Mouse (Mus musculus) heart, embryonic 12.5 days (tissue): Measurements from ENCODE around the gene Prkrip1. TPM values are rescaled to one million over a fixed set of nuclear protein-coding genes. Genes with fewer than 3 reads are reported as not detected.

Experiments
- ATAC-seq: fragments of 200-750 bp; cut with Nextera tagmentation; 2 replicates; pipeline ENCODE4 v1.8.0; 2017; ENCODE audit warnings: moderate TSS enrichment, moderate library complexity; ENCODE audit not compliant: insufficient number of reproducible peaks, low FRiP score
- H3K27ac ChIP-seq: fragments of 300-500 bp; sonication (generic); 2 replicates; pipeline ENCODE4 v1.5.1; 2016; ENCODE audit warnings: mild to moderate bottlenecking, moderate library complexity; ENCODE audit not compliant: poor library complexity, severe bottlenecking
- H3K27me3 ChIP-seq: fragments of 300-500 bp; sonication (generic); replicated peaks from 2 replicates; pipeline ENCODE4 v1.6.1; 2016; ENCODE audit warnings: mild to moderate bottlenecking, moderate library complexity
- H3K36me3 ChIP-seq: fragments of 300-500 bp; sonication (generic); 2 replicates; pipeline ENCODE4 v1.6.1; 2016; ENCODE audit warnings: mild to moderate bottlenecking, moderate library complexity
- H3K4me1 ChIP-seq: fragments of 300-500 bp; sonication (generic); replicated peaks from 2 replicates; pipeline ENCODE4 v1.6.1; 2016; ENCODE audit warnings: mild to moderate bottlenecking
- H3K4me2 ChIP-seq: fragments of 300-500 bp; sonication (generic); 2 replicates; pipeline ENCODE4 v1.6.1; 2016; ENCODE audit warnings: mild to moderate bottlenecking, moderate library complexity
- H3K4me3 ChIP-seq: fragments of 300-500 bp; sonication (generic); 2 replicates; pipeline ENCODE4 v1.5.1; 2016; ENCODE audit warnings: mild to moderate bottlenecking
- H3K9ac ChIP-seq: fragments of 300-500 bp; sonication (generic); 2 replicates; pipeline ENCODE4 v1.6.1; 2016; ENCODE audit warnings: mild to moderate bottlenecking, moderate library complexity
- H3K9me3 ChIP-seq: fragments of 300-500 bp; sonication (generic); replicated peaks from 2 replicates; pipeline ENCODE4 v1.6.1; 2016; ENCODE audit warnings: mild to moderate bottlenecking, moderate library complexity
- WGBS: fragments of 180-500 bp; shearing (Covaris S2); methylation state at CpG from one replicate; pipeline ENCODE4 v1.1.7; 2016; 5-methylcytosine and 5-hydroxymethylcytosine counted together
- polyA plus RNA-seq: library from polyadenylated mRNA; unstranded; fragments of >200 nt; fragmentation: Nextera tagmentation; extraction: Ambion mirVana; gene quantifications from 2 replicates; pipeline ENCODE4 v1.2.1, GENCODE M21; 2016

The Prkrip1 gene
- polyA plus RNA-seq, 1 experiment from 2014 or later: 41.8 TPM

GRCm38 (mm10) chr5:136210549-136210948, 11.8 kb upstream of the Prkrip1 start:
- ATAC-seq: no peak
- WGBS: 68% methylated on average over 5 of the region's 5 CpGs
- Histone ChIP-seq H3K9me3 (peaks cover 5% of the 10 kb centered on the region), H3K4me2 (no peak overlapping the region), H3K36me3 (no peaks in the 10 kb centered on the region), H3K27ac (no peak overlapping the region), H3K9ac (no peak overlapping the region), H3K4me1 (no peaks in the 10 kb centered on the region), H3K4me3 (no peak overlapping the region), H3K27me3 (no peaks in the 10 kb centered on the region)

GRCm38 (mm10) chr5:136201832-136202231, 3.1 kb upstream of the Prkrip1 start:
- 28% methylated on average over 7 of the region's 7 CpGs for WGBS
- Histone ChIP-seq H3K27me3 (no peaks in the 10 kb centered on the region), H3K36me3 (peaks cover 9% of the 10 kb centered on the region), H3K9ac (no peak overlapping the region), H3K4me2 (no peak overlapping the region), H3K4me1 (peaks cover 12% of the 10 kb centered on the region), H3K9me3 (no peaks in the 10 kb centered on the region; the same call in 1 of the 2 replicates), H3K27ac (no peak overlapping the region), H3K4me3 (no peak overlapping the region)
- peak; percentile 70 for ATAC-seq

- WGBS: 38% methylated on average over 11 of the region's 11 CpGs
- H3K4me3 ChIP-seq: peak overlapping the region; percentile 87
- H3K4me1 ChIP-seq: peaks cover 12% of the 10 kb centered on the region
- peak overlapping the region; percentile 93 for H3K4me2 ChIP-seq
- no peaks in the 10 kb centered on the region for H3K27me3 ChIP-seq
- H3K36me3 ChIP-seq: peaks cover 32% of the 10 kb centered on the region
- no peaks in the 10 kb centered on the region; the same call in 1 of the 2 replicates for H3K9me3 ChIP-seq
- no peak overlapping the region for H3K27ac ChIP-seq
- H3K9ac ChIP-seq: 0 out of 2 replicates have a peak overlapping the region, but pooled peaks have one; percentile 6
- no peak for ATAC-seq
These were observed 763 bp upstream of the Prkrip1 start for GRCm38 (mm10) chr5:136199526-136199925.

GRCm38 (mm10) chr5:136191870-136192269, 6.9 kb downstream of the Prkrip1 start:
- Histone ChIP-seq H3K27me3 (no peaks in the 10 kb centered on the region), H3K36me3 (peaks cover 95% of the 10 kb centered on the region), H3K4me2 (no peak overlapping the region), H3K9ac (no peak overlapping the region), H3K27ac (no peak overlapping the region), H3K4me3 (no peak overlapping the region), H3K4me1 (no peaks in the 10 kb centered on the region), H3K9me3 (no peaks in the 10 kb centered on the region)
- no peak for ATAC-seq
- WGBS: 82% methylated on average over 7 of the region's 7 CpGs

- H3K9me3 ChIP-seq: no peaks in the 10 kb centered on the region
- no peak overlapping the region for H3K27ac ChIP-seq
- no peak overlapping the region for H3K4me3 ChIP-seq
- no peak overlapping the region for H3K9ac ChIP-seq
- H3K27me3 ChIP-seq: no peaks in the 10 kb centered on the region
- no peaks in the 10 kb centered on the region for H3K4me1 ChIP-seq
- no peak overlapping the region for H3K4me2 ChIP-seq
- peaks cover 76% of the 10 kb centered on the region for H3K36me3 ChIP-seq
- 49% methylated on average over 4 of the region's 4 CpGs for WGBS
- ATAC-seq: no peak
These were observed 12.0 kb downstream of the Prkrip1 start for GRCm38 (mm10) chr5:136186723-136187122.

GRCm38 (mm10) chr5:136183766-136184165, 15.0 kb downstream of the Prkrip1 start:
- Histone ChIP-seq H3K36me3 (peaks cover 78% of the 10 kb centered on the region), H3K9ac (no peak overlapping the region), H3K27me3 (no peaks in the 10 kb centered on the region), H3K4me1 (no peaks in the 10 kb centered on the region), H3K4me3 (no peak overlapping the region), H3K4me2 (no peak overlapping the region), H3K27ac (no peak overlapping the region), H3K9me3 (no peaks in the 10 kb centered on the region)
- WGBS: 91% methylated on average over 7 of the region's 7 CpGs
- no peak for ATAC-seq

- 77% methylated on average over 4 of the region's 4 CpGs for WGBS
- H3K4me2 ChIP-seq: no peak overlapping the region
- H3K9ac ChIP-seq: no peak overlapping the region
- no peaks in the 10 kb centered on the region for H3K4me1 ChIP-seq
- no peaks in the 10 kb centered on the region for H3K27me3 ChIP-seq
- no peak for ATAC-seq
- no peaks in the 10 kb centered on the region for H3K9me3 ChIP-seq
- no peak overlapping the region for H3K4me3 ChIP-seq
- peaks cover 78% of the 10 kb centered on the region for H3K36me3 ChIP-seq
- H3K27ac ChIP-seq: no peak overlapping the region
These were observed 15.9 kb downstream of the Prkrip1 start for GRCm38 (mm10) chr5:136182830-136183229.

GRCm38 (mm10) chr5:136182049-136182448, 16.7 kb downstream of the Prkrip1 start:
- ATAC-seq: no peak
- Histone ChIP-seq H3K27ac (no peak overlapping the region), H3K27me3 (no peaks in the 10 kb centered on the region), H3K4me1 (peaks cover 6% of the 10 kb centered on the region), H3K4me2 (no peak overlapping the region), H3K9ac (no peak overlapping the region), H3K4me3 (no peak overlapping the region), H3K36me3 (peaks cover 76% of the 10 kb centered on the region), H3K9me3 (no peaks in the 10 kb centered on the region)
- WGBS: 83% methylated on average over 6 of the region's 6 CpGs

GRCm38 (mm10) chr5:136181197-136181596, 17.6 kb downstream of the Prkrip1 start:
- H3K36me3 ChIP-seq: peaks cover 72% of the 10 kb centered on the region
- no peak overlapping the region for H3K4me3 ChIP-seq
- H3K4me1 ChIP-seq: peaks cover 9% of the 10 kb centered on the region
- 91% methylated on average over 6 of the region's 6 CpGs for WGBS
- no peaks in the 10 kb centered on the region for H3K27me3 ChIP-seq
- H3K27ac ChIP-seq: no peak overlapping the region
- no peaks in the 10 kb centered on the region for H3K9me3 ChIP-seq
- H3K9ac ChIP-seq: no peak overlapping the region
- no peak for ATAC-seq
- H3K4me2 ChIP-seq: no peak overlapping the region

GRCm38 (mm10) chr5:136179594-136179993, 19.2 kb downstream of the Prkrip1 start:
- Histone ChIP-seq H3K9me3 (no peaks in the 10 kb centered on the region), H3K27me3 (no peaks in the 10 kb centered on the region), H3K27ac (no peak overlapping the region), H3K36me3 (peaks cover 56% of the 10 kb centered on the region), H3K4me3 (no peak overlapping the region), H3K4me2 (no peak overlapping the region), H3K4me1 (peaks cover 9% of the 10 kb centered on the region), H3K9ac (no peak overlapping the region)
- no peak for ATAC-seq
- 80% methylated on average over 5 of the region's 5 CpGs for WGBS

- 41% methylated on average over 9 of the region's 9 CpGs for WGBS
- no peak for ATAC-seq
- Histone ChIP-seq H3K27me3 (no peaks in the 10 kb centered on the region), H3K36me3 (peaks cover 13% of the 10 kb centered on the region), H3K9ac (no peak overlapping the region), H3K4me1 (peaks cover 15% of the 10 kb centered on the region), H3K4me3 (no peak overlapping the region), H3K4me2 (no peak overlapping the region), H3K27ac (no peak overlapping the region), H3K9me3 (no peaks in the 10 kb centered on the region)
These were observed 24.9 kb downstream of the Prkrip1 start for GRCm38 (mm10) chr5:136173606-136174463.
